Mouse (Mus musculus) ovary, postnatal 14 days (tissue): Measurements from ENCODE around the gene Disp3.

Experiments
- DNase-seq: peaks from one replicate; pipeline ENCODE4 v3.0.0; 2022; ENCODE audit warnings: low spot score

The Disp3 gene

GRCm38 (mm10) chr4:148215264-148215900 is 72.4 kb downstream of the Disp3 start:
- DNase-seq: no peak

GRCm38 (mm10) chr4:148214460-148215136 is 73.2 kb downstream of the Disp3 start:
- no peak for DNase-seq

- no peak for DNase-seq
These were observed 82.9 kb downstream of the Disp3 start for GRCm38 (mm10) chr4:148204873-148205232.

- no peak for DNase-seq
These were observed 83.5 kb downstream of the Disp3 start for GRCm38 (mm10) chr4:148204061-148204872.

GRCm38 (mm10) chr4:148203557-148203956 is 84.2 kb downstream of the Disp3 start:
- no peak for DNase-seq

- no peak for DNase-seq
These were observed 89.0 kb downstream of the Disp3 start for GRCm38 (mm10) chr4:148198721-148199120.

- no peak for DNase-seq
These were observed 93.4 kb downstream of the Disp3 start for GRCm38 (mm10) chr4:148194400-148194799.

GRCm38 (mm10) chr4:148192707-148193245 is 95.0 kb downstream of the Disp3 start:
- no peak for DNase-seq
